22 mouse cellular contexts compared by ENCODE assay signal in the genomic region with DNA sequence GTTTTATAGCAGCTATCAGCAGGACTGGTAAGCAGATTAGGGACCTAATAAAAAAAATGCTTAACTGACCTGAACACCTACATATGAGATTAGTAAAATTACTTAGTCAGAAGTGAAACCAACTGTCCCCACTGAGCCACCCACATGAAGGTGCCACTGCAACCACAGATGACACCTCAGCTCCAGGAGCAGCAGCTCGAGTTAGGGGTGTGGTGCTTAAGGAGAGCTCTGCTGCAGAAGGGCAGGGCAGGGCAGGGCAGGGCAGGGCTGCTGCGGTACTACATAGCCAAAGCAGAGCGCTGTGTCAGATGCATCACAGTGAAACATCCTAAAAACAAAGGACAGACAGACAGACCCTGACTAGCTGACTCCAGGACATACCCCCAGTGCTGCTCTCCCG. TPM values are rescaled to one million over a fixed set of nuclear protein-coding genes. Genes with fewer than 3 reads are reported as not detected.
DNase-seq lines count a peak whose midpoint lies in the region; ATAC-seq lines count a peak whose summit lies in the region.
"Had no signal": no experiment of that assay in that cellular context is flagged by ENCODE, and none has a peak within 500 bp of the region (broad histone marks: within the 10 kb centered on the region; RNA-seq: fewer than 3 reads in every experiment).

No protein-coding gene starts in this region.

- DNase-seq in heart, adult 11 months, result peak; percentile 75
- no peak for DNase-seq in heart, postnatal 10 days
- peak; percentile 63 for DNase-seq in CD4-positive helper T cell, adult 2 months (ENCODE audit: low read depth, low spot score)
- DNase-seq in left cerebral cortex, adult 18-20 months (ENCODE audit: low spot score in 2 of 2), result no peak
- DNase-seq in left cerebral cortex, postnatal 4 days, result no peak
- DNase-seq: adrenal gland, adult 8-10 months; adrenal gland, postnatal 36 days; cerebellum, adult 18-20 months; cerebellum, adult 9-10 months; cerebellum, postnatal 14 days; gastrocnemius, postnatal 10 days; gastrocnemius, postnatal 36 days; heart, adult 18-20 months; heart, postnatal 14 days; heart, postnatal 4 days had no signal

- intact Hi-C loops in heart, postnatal 10 days (cut with DNase I), result no loop called here
- intact Hi-C loops in left cerebral cortex, postnatal 4 days (cut with DNase I), result no loop called here

- peak; percentile 47; the same call in 1 of the 2 replicates for ATAC-seq in megakaryocyte progenitor cell, adult 5-6 weeks (replicated peaks; ENCODE audit: poor library complexity)
- ATAC-seq in granulocyte monocyte progenitor cell, adult 5-6 weeks (replicated peaks; ENCODE audit: poor library complexity, severe bottlenecking), result no peak
- ATAC-seq: activated CD4-positive, CD25-positive, alpha-beta regulatory T cell, adult 4 months; forebrain, embryonic 13.5 days; forebrain, embryonic 16.5 days; hindbrain, postnatal 0 days had no signal

RNA-seq across cellular contexts. Expression of gene Tomm6, which starts 5.3 kb away (rescaled TPM):
- 100 to 1,000 TPM; 150 to 154 TPM for total RNA-seq in heart, postnatal 10 days (2021)
- 194 and 226 TPM in 2 replicates for total RNA-seq in megakaryocyte progenitor cell, adult 5-6 weeks (2015)
- total RNA-seq in megakaryocyte progenitor cell, adult 5-6 weeks (2017), result 49.9 and 72.6 TPM in 2 replicates
- total RNA-seq in granulocyte monocyte progenitor cell, adult 5-6 weeks (2014; fragmentation: Nextera tagmentation), result 315 and 346 TPM in 2 replicates
- 46.0 and 46.4 TPM in 2 replicates for total RNA-seq in granulocyte monocyte progenitor cell, adult 5-6 weeks (2017)
- total RNA-seq in left cerebral cortex, adult 18-20 months (2021), result 100 to 1,000 TPM; 205 to 227 TPM
- total RNA-seq in left cerebral cortex, postnatal 4 days (2021), result 100 to 1,000 TPM; 179 to 192 TPM

RNA-seq across cellular contexts. Expression of gene Frs3, which starts 6.0 kb away (rescaled TPM):
- 1 to 10 TPM; 4.0 to 5.1 TPM for total RNA-seq in heart, postnatal 10 days (2021)
- total RNA-seq in megakaryocyte progenitor cell, adult 5-6 weeks (2015), result 0.22 and 0.72 TPM in 2 replicates
- total RNA-seq in megakaryocyte progenitor cell, adult 5-6 weeks (2017), result 0.12 and 0.61 TPM in 2 replicates
- 0.15 TPM in 1 of 2 replicates, not detected in the other for total RNA-seq in granulocyte monocyte progenitor cell, adult 5-6 weeks (2014; fragmentation: Nextera tagmentation)
- total RNA-seq in granulocyte monocyte progenitor cell, adult 5-6 weeks (2017), result 0.22 TPM in 1 of 2 replicates, not detected in the other
- 10 to 100 TPM; 32.2 to 37.0 TPM for total RNA-seq in left cerebral cortex, adult 18-20 months (2021)
- total RNA-seq in left cerebral cortex, postnatal 4 days (2021), result 10 to 100 TPM; 32.4 to 35.4 TPM

RNA-seq across cellular contexts. Expression of gene Gm21981, which starts 11.4 kb away (rescaled TPM):
- 1 to 10 TPM in 1 of 2 experiments, under 1 TPM in 1; 0.15 to 1.2 TPM for total RNA-seq in heart, postnatal 10 days (2021)
- 0.54 TPM in 1 of 2 replicates, not detected in the other for total RNA-seq in megakaryocyte progenitor cell, adult 5-6 weeks (2015)
- total RNA-seq in megakaryocyte progenitor cell, adult 5-6 weeks (2017), result not detected in 2 replicates
- not detected in 2 replicates for total RNA-seq in granulocyte monocyte progenitor cell, adult 5-6 weeks (2014; fragmentation: Nextera tagmentation)
- total RNA-seq in granulocyte monocyte progenitor cell, adult 5-6 weeks (2017), result 1.0 TPM in 1 of 2 replicates, not detected in the other
- 1 to 10 TPM; 4.1 to 5.3 TPM for total RNA-seq in left cerebral cortex, adult 18-20 months (2021)
- total RNA-seq in left cerebral cortex, postnatal 4 days (2021), result 1 to 10 TPM; 3.6 to 7.4 TPM

RNA-seq across cellular contexts. Expression of gene Prickle4, which starts 11.7 kb away (rescaled TPM):
- total RNA-seq in heart, postnatal 10 days (2021), result 1 to 10 TPM; 2.8 to 3.5 TPM
- 0.15 and 0.64 TPM in 2 replicates for total RNA-seq in megakaryocyte progenitor cell, adult 5-6 weeks (2015)
- 0.33 and 1.4 TPM in 2 replicates for total RNA-seq in megakaryocyte progenitor cell, adult 5-6 weeks (2017)
- not detected in 2 replicates for total RNA-seq in granulocyte monocyte progenitor cell, adult 5-6 weeks (2014; fragmentation: Nextera tagmentation)
- 0.62 TPM in 1 of 2 replicates, not detected in the other for total RNA-seq in granulocyte monocyte progenitor cell, adult 5-6 weeks (2017)
- total RNA-seq in left cerebral cortex, adult 18-20 months (2021), result 1 to 10 TPM; 2.5 to 4.5 TPM
- 1 to 10 TPM; 2.4 to 6.8 TPM for total RNA-seq in left cerebral cortex, postnatal 4 days (2021)

RNA-seq across cellular contexts. Expression of gene Pgc, which starts 43.8 kb away (rescaled TPM):
- total RNA-seq in heart, postnatal 10 days (2021), result not detected
- total RNA-seq in megakaryocyte progenitor cell, adult 5-6 weeks (2015), result not detected in 2 replicates
- total RNA-seq in megakaryocyte progenitor cell, adult 5-6 weeks (2017), result not detected in 2 replicates
- total RNA-seq in granulocyte monocyte progenitor cell, adult 5-6 weeks (2014; fragmentation: Nextera tagmentation), result not detected in 2 replicates
- not detected in 2 replicates for total RNA-seq in granulocyte monocyte progenitor cell, adult 5-6 weeks (2017)
- total RNA-seq in left cerebral cortex, adult 18-20 months (2021), result not detected
- not detected for total RNA-seq in left cerebral cortex, postnatal 4 days (2021)
- total RNA-seq: adrenal gland, adult 8-10 months; adrenal gland, postnatal 36 days; gastrocnemius, adult 18-20 months; gastrocnemius, postnatal 10 days; gastrocnemius, postnatal 36 days; heart, adult 18-20 months; heart, postnatal 14 days; heart, postnatal 4 days had no signal

Comparison
In these comparisons a context has a peak if more than half of its experiments do, and no peak if none do; other contexts are left out.
1. DNase-seq: peak in heart, adult 11 months (single experiment) and CD4-positive helper T cell, adult 2 months (single experiment); none in heart, postnatal 10 days (0 of 2), left cerebral cortex, adult 18-20 months (0 of 2) and left cerebral cortex, postnatal 4 days (single experiment).
2. RNA of gene Frs3, which starts 6.0 kb away (total RNA-seq): 32.2 to 37.0 TPM in left cerebral cortex, adult 18-20 months and 32.4 to 35.4 TPM in left cerebral cortex, postnatal 4 days; 4.0 to 5.1 TPM in heart, postnatal 10 days, 0.12 to 0.72 TPM in megakaryocyte progenitor cell, adult 5-6 weeks and 0.15 to 0.22 TPM in granulocyte monocyte progenitor cell, adult 5-6 weeks; every median in the first group is over 4 times any median in the second.